Mouse (Mus musculus) layer of hippocampus, adult 9-11 months (tissue): ENCODE data around the gene Gpr89.

Experiments
- DNase-seq: peaks from one replicate; pipeline ENCODE4 v3.0.0; 2022

Gpr89 gene

GRCm38 (mm10) chr3:96869091-96869490, 36.1 kb downstream of the Gpr89 start:
- DNase-seq: no peak

GRCm38 (mm10) chr3:96868566-96868965, 36.6 kb downstream of the Gpr89 start:
- no peak for DNase-seq

- DNase-seq: no peak
Measured at GRCm38 (mm10) chr3:96867863-96868262, 37.3 kb downstream of the Gpr89 start.

- DNase-seq: no peak
Measured at GRCm38 (mm10) chr3:96860498-96860897, 44.6 kb downstream of the Gpr89 start.

- DNase-seq: no peak
Measured at GRCm38 (mm10) chr3:96855833-96856232, 49.3 kb downstream of the Gpr89 start.

GRCm38 (mm10) chr3:96854376-96854775, 50.8 kb downstream of the Gpr89 start:
- DNase-seq: no peak

GRCm38 (mm10) chr3:96852561-96852960, 52.6 kb downstream of the Gpr89 start:
- DNase-seq: no peak

GRCm38 (mm10) chr3:96849168-96849727, 55.9 kb downstream of the Gpr89 start:
- DNase-seq: no peak

- peak; percentile 64 for DNase-seq
Measured at GRCm38 (mm10) chr3:96848470-96848869, 56.7 kb downstream of the Gpr89 start.

GRCm38 (mm10) chr3:96847661-96848060, 57.5 kb downstream of the Gpr89 start:
- no peak for DNase-seq

GRCm38 (mm10) chr3:96846985-96847384, 58.2 kb downstream of the Gpr89 start:
- DNase-seq: no peak

- DNase-seq: no peak
Measured at GRCm38 (mm10) chr3:96845806-96846205, 59.3 kb downstream of the Gpr89 start.

GRCm38 (mm10) chr3:96845191-96845590, 60.0 kb downstream of the Gpr89 start:
- DNase-seq: no peak

GRCm38 (mm10) chr3:96838996-96839645, 66.0 kb downstream of the Gpr89 start:
- DNase-seq: no peak

- DNase-seq: no peak
Measured at GRCm38 (mm10) chr3:96836414-96836813, 68.7 kb downstream of the Gpr89 start.

GRCm38 (mm10) chr3:96834587-96835348, 70.4 kb downstream of the Gpr89 start:
- no peak for DNase-seq

GRCm38 (mm10) chr3:96832930-96833329, 72.2 kb downstream of the Gpr89 start:
- DNase-seq: no peak

GRCm38 (mm10) chr3:96829856-96830255, 75.3 kb downstream of the Gpr89 start:
- no peak for DNase-seq

- DNase-seq: no peak
Measured at GRCm38 (mm10) chr3:96828984-96829383, 76.2 kb downstream of the Gpr89 start, which contains the start of the genes Pdzk1 and Cd160. Gene Pdzk1 (plus strand): TSS chr3:96829284. Gene Cd160 (minus strand): TSS chr3:96829351.

- no peak for DNase-seq
Measured at GRCm38 (mm10) chr3:96828308-96828864, 76.8 kb downstream of the Gpr89 start.

- no peak for DNase-seq
Measured at GRCm38 (mm10) chr3:96825261-96825660, 79.9 kb downstream of the Gpr89 start.

- DNase-seq: no peak
Measured at GRCm38 (mm10) chr3:96824614-96825013, 80.5 kb downstream of the Gpr89 start.

GRCm38 (mm10) chr3:96823701-96824100, 81.4 kb downstream of the Gpr89 start:
- DNase-seq: no peak

- DNase-seq: no peak
Measured at GRCm38 (mm10) chr3:96821581-96821980, 83.6 kb downstream of the Gpr89 start.
